Mouse (Mus musculus) erythroid progenitor cell, adult 5-6 weeks (primary cell): ENCODE measurements around the gene Tspan12. TPM values are rescaled to one million over a fixed set of nuclear protein-coding genes. Genes with fewer than 3 reads are reported as not detected.
"Not testable (repeated sequence)": the region's sequence is repeated elsewhere in the genome, so short reads cannot be mapped to it uniquely, and the experiment has no call there.

Experiments used
- ATAC-seq: replicated peaks from 2 replicates; pipeline ENCODE4 v1.8.0; 2016; ENCODE audit warnings: moderate number of reproducible peaks, mild to moderate bottlenecking, moderate TSS enrichment, inconsistent platforms; ENCODE audit not compliant: poor library complexity, low FRiP score, severe bottlenecking
- total RNA-seq, 2 experiments: library from RNA; stranded (forward) in 1 of 2; stranded (reverse) in 1 of 2; fragments of 150-400 nt in 1 of 2; fragments of 186-747, 209-891 nt in 1 of 2; gene quantifications; 2 replicates each; pipeline versions ENCODE4 v1.2.3 to v1.2.4; 2015 to 2017; ENCODE audit warnings: low replicate concordance in 2 of 2

Tspan12 gene
- total RNA-seq, 2 experiments from 2014 or later = not detected

- ATAC-seq = not testable (repeated sequence)
Measured at GRCm38 (mm10) chr6:21789582-21789981, 62.7 kb downstream of the Tspan12 start.

GRCm38 (mm10) chr6:21787757-21788156 lies 64.6 kb downstream of the Tspan12 start:
- ATAC-seq = no peak

- ATAC-seq = no peak
Measured at GRCm38 (mm10) chr6:21787274-21787673, 65.0 kb downstream of the Tspan12 start.

- ATAC-seq = no peak
Measured at GRCm38 (mm10) chr6:21774213-21774916, 78.0 kb downstream of the Tspan12 start.

GRCm38 (mm10) chr6:21769447-21769809 lies 82.9 kb downstream of the Tspan12 start:
- ATAC-seq = no peak

- ATAC-seq = no peak
Measured at GRCm38 (mm10) chr6:21768745-21769446, 83.4 kb downstream of the Tspan12 start.

GRCm38 (mm10) chr6:21767787-21768221 lies 84.5 kb downstream of the Tspan12 start:
- ATAC-seq = no peak

- no peak for ATAC-seq
Measured at GRCm38 (mm10) chr6:21747536-21747935, 104.8 kb downstream of the Tspan12 start.

- no peak for ATAC-seq
Measured at GRCm38 (mm10) chr6:21744615-21745266, 107.6 kb downstream of the Tspan12 start.

GRCm38 (mm10) chr6:21740606-21741005 lies 111.7 kb downstream of the Tspan12 start:
- ATAC-seq = no peak

- no peak for ATAC-seq
Measured at GRCm38 (mm10) chr6:21722238-21722637, 130.1 kb downstream of the Tspan12 start.

Other genes with a start within 250 kb of the Tspan12 start
- gene Ing3, start 97.1 kb upstream of the Tspan12 start, total RNA-seq (2015; ENCODE audit: low replicate concordance) = 21.0 and 31.4 TPM in 2 replicates
- gene Ing3, start 97.1 kb upstream of the Tspan12 start, total RNA-seq (2017; ENCODE audit: low replicate concordance) = 4.2 and 21.2 TPM in 2 replicates
- gene Cped1, start 133.4 kb upstream of the Tspan12 start, total RNA-seq (2015; ENCODE audit: low replicate concordance) = not detected in 2 replicates
- gene Cped1, start 133.4 kb upstream of the Tspan12 start, total RNA-seq (2017; ENCODE audit: low replicate concordance) = 0.26 and 0.53 TPM in 2 replicates